Mouse (Mus musculus) megakaryocyte-erythroid progenitor cell, adult 5-6 weeks (primary cell): ENCODE measurements around the gene Rbpms2. TPM values are rescaled to one million over a fixed set of nuclear protein-coding genes. Genes with fewer than 3 reads are reported as not detected.
A peak's percentile ranks its signal among the peaks of the same experiment; 100 is the strongest.
"Not testable (repeated sequence)": the region's sequence is repeated elsewhere in the genome, so short reads cannot be mapped to it uniquely, and the experiment has no call there.

ENCODE experiments used
- ATAC-seq: replicated peaks from 2 replicates; pipeline ENCODE4 v1.8.0; 2016; ENCODE audit warnings: mild to moderate bottlenecking, inconsistent platforms; ENCODE audit not compliant: severe bottlenecking, poor library complexity, low FRiP score, low TSS enrichment
- total RNA-seq, 2 experiments: library from RNA; stranded (forward) in 1 of 2; stranded (reverse) in 1 of 2; fragments of 200-1000, 215-1000 nt in 1 of 2; fragments of >200 nt in 1 of 2; fragmentation: Nextera tagmentation in 1 of 2; gene quantifications; 2 replicates each; pipeline ENCODE4 v1.2.3; 2014 to 2017

The Rbpms2 gene
- total RNA-seq, 2 experiments from 2014 or later, result 1.9 to 2.8 TPM

- no peak for ATAC-seq
These were observed 53.5 kb downstream of the Rbpms2 start for GRCm38 (mm10) chr9:65682994-65683393.

DNA sequence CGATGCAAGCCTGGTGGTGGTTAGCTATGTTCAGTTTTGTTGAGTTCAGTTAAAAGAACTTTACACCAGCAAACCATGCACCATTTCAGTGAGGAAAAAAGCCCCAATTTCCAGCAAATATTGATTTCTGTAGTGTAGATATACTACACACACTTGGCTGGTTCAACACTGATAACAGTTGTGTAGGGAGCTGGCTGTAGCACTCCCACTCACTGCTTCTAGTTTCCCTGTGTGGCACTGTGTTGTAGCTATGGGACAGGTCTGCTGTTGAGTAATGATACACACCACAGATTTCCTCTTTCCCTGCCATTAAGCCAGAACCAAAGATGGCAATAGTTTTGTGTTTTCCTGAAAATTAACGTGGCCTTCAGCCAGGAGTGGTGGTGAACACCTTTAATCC is 55.3 kb downstream of the Rbpms2 start:
- no peak for ATAC-seq

DNA sequence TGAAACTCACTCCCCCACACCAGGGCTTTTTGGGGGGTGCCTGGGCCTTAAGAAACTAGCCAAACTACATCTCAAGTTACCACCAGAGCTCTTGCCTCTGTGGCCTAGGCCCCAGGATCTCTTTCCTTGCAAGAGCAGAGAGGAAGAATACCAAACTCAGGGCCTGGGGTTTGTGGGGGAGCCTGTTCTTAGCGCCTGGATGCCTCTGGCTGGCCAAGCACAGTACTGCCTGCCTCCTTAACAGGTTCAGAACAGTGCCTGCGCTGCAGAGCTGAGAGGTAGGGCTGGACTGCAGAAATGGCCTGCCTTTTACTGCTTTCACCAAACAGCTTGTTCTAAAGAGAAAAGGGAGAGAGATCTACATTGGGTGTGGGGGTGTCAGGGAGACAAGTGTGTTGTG is 60.4 kb downstream of the Rbpms2 start:
- ATAC-seq, result not testable (repeated sequence)

DNA sequence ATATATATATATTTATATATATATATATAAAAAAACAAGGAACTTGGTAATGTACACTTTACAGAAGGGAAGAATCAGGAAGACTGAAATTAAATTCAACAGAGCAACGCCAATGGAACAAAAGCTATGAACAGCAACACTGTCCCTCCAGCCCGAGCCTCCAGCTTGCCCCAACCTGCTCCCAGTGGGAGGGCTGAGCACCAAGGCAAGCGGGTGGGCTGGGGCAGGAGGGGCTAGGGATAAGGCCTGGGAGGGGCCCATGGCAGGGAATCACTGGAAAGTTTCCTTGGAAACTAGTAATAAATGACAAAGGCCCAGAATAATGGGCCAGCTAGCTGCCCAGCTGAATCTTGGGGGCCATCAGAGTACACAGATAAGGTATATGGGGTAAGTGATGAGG is 63.0 kb downstream of the Rbpms2 start:
- ATAC-seq, result no peak

GRCm38 (mm10) chr9:65692959-65693603 is 63.6 kb downstream of the Rbpms2 start:
- ATAC-seq, result no peak

DNA sequence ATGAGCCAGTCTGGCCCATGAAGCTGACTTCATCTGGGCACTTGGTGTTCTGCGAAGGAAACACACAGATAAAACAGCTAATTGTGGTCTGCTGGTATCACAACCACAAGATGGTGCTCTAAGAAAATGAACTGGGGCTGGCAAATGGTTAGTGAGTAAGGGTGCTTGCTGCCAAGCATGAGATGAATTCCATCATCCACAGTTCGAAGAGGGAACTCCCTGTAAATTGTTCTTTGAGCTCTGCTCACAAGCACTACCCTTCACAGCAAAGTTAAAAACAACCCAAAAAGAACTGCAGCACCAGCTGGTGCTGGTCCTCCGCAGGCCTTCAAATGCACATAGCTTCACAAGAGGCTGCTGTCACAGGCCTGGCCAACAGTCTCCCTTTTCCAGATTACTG is 66.2 kb downstream of the Rbpms2 start:
- peak; percentile 21; the same call in 1 of the 2 replicates for ATAC-seq

DNA sequence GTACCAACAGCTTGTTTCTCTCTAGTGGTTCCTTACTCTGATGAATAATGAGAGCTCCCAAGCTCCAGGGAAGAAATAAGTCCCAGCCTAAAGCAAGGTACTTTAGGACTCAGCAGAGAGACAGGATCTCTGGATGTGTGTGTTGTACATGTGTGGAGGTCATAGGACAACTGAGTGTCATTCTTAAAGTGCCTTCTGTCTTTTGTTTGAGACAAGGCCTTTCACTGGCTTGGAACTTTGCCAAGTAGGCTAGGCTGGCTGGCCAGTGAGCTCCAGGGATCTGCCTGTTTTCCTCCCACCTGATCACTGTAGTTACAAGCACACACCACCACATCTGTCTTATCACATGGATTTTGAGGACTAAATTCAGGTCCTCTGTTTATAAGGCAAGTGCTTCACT is 66.9 kb downstream of the Rbpms2 start:
- ATAC-seq, result no peak

GRCm38 (mm10) chr9:65697356-65697755 is 67.9 kb downstream of the Rbpms2 start:
- ATAC-seq, result no peak

GRCm38 (mm10) chr9:65697992-65698391 is 68.5 kb downstream of the Rbpms2 start:
- no peak for ATAC-seq

GRCm38 (mm10) chr9:65700504-65700903 is 71.1 kb downstream of the Rbpms2 start:
- peak; percentile 42 for ATAC-seq

DNA sequence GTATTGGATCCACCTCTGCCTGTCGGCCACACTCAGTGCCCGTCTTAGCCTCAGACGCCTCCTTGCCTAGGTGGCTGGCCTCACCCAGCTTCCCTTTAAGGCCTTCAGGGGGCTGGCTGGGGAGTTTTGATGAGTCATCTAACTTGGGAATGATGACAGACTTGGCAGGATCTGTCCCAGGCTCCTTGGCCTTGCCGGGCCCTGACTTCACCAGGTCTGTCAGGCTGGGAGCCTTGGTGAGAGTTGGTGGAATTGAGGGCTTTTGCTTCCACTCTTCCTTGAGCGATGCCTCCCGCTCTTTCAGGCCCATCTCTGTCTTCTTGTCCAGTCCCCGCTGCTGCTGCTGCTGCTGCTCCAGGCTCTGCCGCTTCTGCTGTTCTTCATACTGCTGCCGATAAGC is 72.8 kb downstream of the Rbpms2 start:
- no peak for ATAC-seq

DNA sequence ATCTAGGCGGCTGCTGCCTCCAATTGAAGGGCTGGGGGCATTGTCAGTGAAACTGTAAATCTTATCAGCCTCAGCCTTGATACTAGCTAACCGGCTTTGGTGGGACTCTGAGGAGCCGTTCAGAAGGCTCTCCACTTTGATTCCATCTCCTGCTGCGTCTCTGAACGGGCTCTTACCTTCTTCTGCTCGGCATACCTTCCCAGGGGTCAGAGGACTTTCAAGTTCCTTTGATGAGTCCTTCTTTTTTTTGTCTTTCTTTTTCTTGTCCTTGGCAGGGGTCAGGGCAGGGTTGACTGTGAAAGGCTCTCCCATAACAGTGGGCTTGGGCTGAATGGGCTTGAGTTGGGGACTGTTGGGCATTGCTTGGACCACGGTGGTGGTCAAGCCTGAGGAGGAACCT is 73.8 kb downstream of the Rbpms2 start:
- ATAC-seq, result no peak

DNA sequence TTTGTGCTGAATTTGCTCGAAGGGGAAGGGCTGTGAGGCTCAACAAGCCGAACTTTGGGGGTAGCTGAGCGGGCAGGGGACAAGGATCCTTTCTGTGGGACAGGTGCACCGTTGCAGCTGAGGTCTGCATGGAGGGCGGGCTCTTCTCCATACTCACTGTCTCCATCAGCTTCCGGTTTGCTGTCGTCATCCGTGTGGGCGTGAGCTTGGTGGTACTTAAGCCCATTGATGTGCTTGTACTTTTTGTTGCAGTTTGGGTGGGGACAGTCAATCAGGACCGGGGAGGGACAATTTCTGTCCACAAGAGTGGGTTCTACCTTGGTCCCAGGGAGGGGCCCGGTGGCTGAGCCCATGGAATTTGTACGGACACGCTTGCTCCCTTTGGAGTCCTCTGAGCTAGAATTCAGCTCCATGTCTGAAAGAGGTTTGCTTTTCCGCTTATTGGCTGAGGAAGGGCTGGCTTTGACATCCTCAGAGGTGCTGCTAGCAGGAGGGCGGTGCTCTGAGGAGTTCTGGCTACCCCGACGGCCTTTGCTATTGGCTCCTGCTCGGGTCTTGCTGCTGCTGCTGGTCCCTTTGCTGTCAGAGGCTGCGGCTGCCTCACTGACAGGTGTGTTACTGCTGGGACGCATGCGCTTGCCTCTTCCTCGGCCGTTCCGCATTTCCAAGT is 74.6 kb downstream of the Rbpms2 start:
- ATAC-seq, result no peak

Other genes starting within 250 kb of the Rbpms2 start
- gene Kbtbd13, start 238.0 kb upstream of the Rbpms2 start, total RNA-seq (2014; fragmentation: Nextera tagmentation), result not detected in 2 replicates
- not detected in 2 replicates for gene Kbtbd13, start 238.0 kb upstream of the Rbpms2 start, total RNA-seq (2017)
- gene Rasl12, start 231.1 kb upstream of the Rbpms2 start, total RNA-seq (2014; fragmentation: Nextera tagmentation), result not detected in 2 replicates
- 0.46 TPM in 1 of 2 replicates, not detected in the other for gene Rasl12, start 231.1 kb upstream of the Rbpms2 start, total RNA-seq (2017)
- not detected in 2 replicates for gene Slc51b, start 206.7 kb upstream of the Rbpms2 start, total RNA-seq (2014; fragmentation: Nextera tagmentation)
- gene Slc51b, start 206.7 kb upstream of the Rbpms2 start, total RNA-seq (2017), result not detected in 2 replicates
- gene Mtfmt, start 193.9 kb upstream of the Rbpms2 start, total RNA-seq (2014; fragmentation: Nextera tagmentation), result 18.1 and 20.2 TPM in 2 replicates
- gene Mtfmt, start 193.9 kb upstream of the Rbpms2 start, total RNA-seq (2017), result 14.9 and 15.4 TPM in 2 replicates
- 16.9 and 20.8 TPM in 2 replicates for gene Spg21, start 168.7 kb upstream of the Rbpms2 start, total RNA-seq (2014; fragmentation: Nextera tagmentation)
- gene Spg21, start 168.7 kb upstream of the Rbpms2 start, total RNA-seq (2017), result 28.4 and 29.9 TPM in 2 replicates
- gene Ankdd1a, start 109.5 kb upstream of the Rbpms2 start, total RNA-seq (2014; fragmentation: Nextera tagmentation), result not detected in 2 replicates
- not detected in 2 replicates for gene Ankdd1a, start 109.5 kb upstream of the Rbpms2 start, total RNA-seq (2017)
- gene Plekho2, start 49.6 kb upstream of the Rbpms2 start, total RNA-seq (2014; fragmentation: Nextera tagmentation), result 29.1 and 29.3 TPM in 2 replicates
- 14.2 and 16.8 TPM in 2 replicates for gene Plekho2, start 49.6 kb upstream of the Rbpms2 start, total RNA-seq (2017)
- gene Pif1, start 42.5 kb upstream of the Rbpms2 start, total RNA-seq (2014; fragmentation: Nextera tagmentation), result 5.0 and 14.3 TPM in 2 replicates
- 6.5 and 6.6 TPM in 2 replicates for gene Pif1, start 42.5 kb upstream of the Rbpms2 start, total RNA-seq (2017)
- gene Oaz2, start 38.4 kb downstream of the Rbpms2 start, total RNA-seq (2014; fragmentation: Nextera tagmentation), result 22.1 and 23.4 TPM in 2 replicates
- 34.7 and 36.1 TPM in 2 replicates for gene Oaz2, start 38.4 kb downstream of the Rbpms2 start, total RNA-seq (2017)
- gene Zfp609, start 197.9 kb downstream of the Rbpms2 start, total RNA-seq (2014; fragmentation: Nextera tagmentation), result 25.5 and 31.8 TPM in 2 replicates
- gene Zfp609, start 197.9 kb downstream of the Rbpms2 start, total RNA-seq (2017), result 3.6 and 13.8 TPM in 2 replicates